Mouse (Mus musculus) cerebellum, adult 2 months (tissue): ENCODE data around the gene Gm49510.

Experiments used
- CTCF ChIP-seq: fragments of 200-500 bp; IDR thresholded peaks from 2 replicates; pipeline ENCODE4 v1.5.1; 2011; ENCODE audit warnings: low read depth, mild to moderate bottlenecking, control low read depth, low read length, moderate library complexity, borderline replicate concordance; ENCODE audit not compliant: insufficient read depth
- POLR2A ChIP-seq: fragments of 200-500 bp; IDR thresholded peaks from 2 replicates; pipeline ENCODE4 v1.6.1; 2011; ENCODE audit warnings: low read length, control low read depth, borderline replicate concordance; ENCODE audit not compliant: insufficient read depth

- TF ChIP-seq CTCF (no peak), POLR2A (no peak)
Observed at GRCm38 (mm10) chr15:78880432-78880831, 19.0 kb upstream of the Gm49510 start.
